Mouse (Mus musculus): ENCODE results near the gene Gtf3c6. TPM values are rescaled to one million over a fixed set of nuclear protein-coding genes. Genes with fewer than 3 reads are reported as not detected.

The Gtf3c6 gene
- polyA plus RNA-seq, 1 experiment from 2014 or later, result 151 TPM

DNA sequence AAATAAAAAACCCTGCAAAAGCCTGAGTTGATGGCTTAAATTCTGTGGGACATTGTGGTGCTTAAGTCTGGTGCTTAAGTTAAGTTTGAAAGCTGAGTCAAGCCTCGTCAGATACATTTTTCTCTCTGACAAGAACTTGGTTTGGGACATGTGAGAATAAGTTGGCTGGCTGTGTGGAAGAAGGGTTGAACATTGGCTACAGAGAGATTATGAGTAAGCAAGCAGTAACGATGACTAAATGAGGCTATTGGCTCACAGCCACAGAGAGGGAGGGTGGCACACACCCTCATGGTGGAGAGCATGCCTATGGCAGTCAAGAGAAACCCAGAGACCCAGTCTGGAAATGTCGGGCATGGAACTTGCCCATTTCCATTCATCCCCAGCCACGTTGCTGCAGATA is 5.8 kb upstream of the Gtf3c6 start:
- DNase-seq (ENCODE audit: low spot score) (no peak), ATAC-seq (ENCODE audit: low FRiP score) (no peak)
- Histone ChIP-seq H3K36me3 (ENCODE audit: control insufficient read depth, insufficient read depth, low read length) (no peaks in the 10 kb centered on the region), H3K4me1 (replicated peaks; ENCODE audit: control insufficient read depth, insufficient read depth, low read length) (no peaks in the 10 kb centered on the region), H3K4me3 (ENCODE audit: low read depth, low read length) (no peak overlapping the region), H3K9me3 (ENCODE audit: control insufficient read depth, low read length) (no peaks in the 10 kb centered on the region), H3K27me3 (ENCODE audit: control insufficient read depth, insufficient read depth, low read length) (no peaks in the 10 kb centered on the region), H3K9ac (ENCODE audit: low read depth, low read length) (no peak overlapping the region), H3K27ac (ENCODE audit: low read depth, low read length) (no peak overlapping the region), H3K4me2 (replicated peaks; ENCODE audit: low read depth, low read length) (no peak overlapping the region)
- WGBS, result 91% methylated on average over 4 of the region's 4 CpGs

DNA sequence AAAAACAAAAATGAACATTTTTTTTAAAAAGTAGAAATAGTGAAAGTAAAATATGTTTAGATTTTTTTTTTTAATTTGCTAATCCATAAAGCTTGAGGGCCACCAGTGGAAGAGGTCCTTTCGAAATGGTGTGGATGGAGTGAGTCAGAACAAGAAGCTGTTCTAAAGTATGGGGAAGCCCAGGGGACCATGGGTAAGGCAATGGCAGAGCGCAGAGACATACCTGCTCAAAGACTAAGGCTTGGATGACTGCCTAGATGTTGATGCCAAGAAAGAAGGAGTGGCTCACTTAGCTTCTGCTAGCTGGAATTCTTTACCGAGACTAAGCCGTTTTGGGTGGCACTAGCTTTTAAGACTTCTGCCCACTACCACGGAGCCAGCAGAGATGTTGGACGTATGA is 4.3 kb upstream of the Gtf3c6 start:
- DNase-seq (ENCODE audit: low spot score), result no peak
- no peak overlapping the region for H3K4me2 ChIP-seq (replicated peaks; ENCODE audit: low read depth, low read length)
- no peaks in the 10 kb centered on the region for H3K36me3 ChIP-seq (ENCODE audit: control insufficient read depth, insufficient read depth, low read length)
- no peak overlapping the region for H3K4me3 ChIP-seq (ENCODE audit: low read depth, low read length)
- no peaks in the 10 kb centered on the region for H3K4me1 ChIP-seq (replicated peaks; ENCODE audit: control insufficient read depth, insufficient read depth, low read length)
- ATAC-seq (ENCODE audit: low FRiP score), result no peak
- H3K27me3 ChIP-seq (ENCODE audit: control insufficient read depth, insufficient read depth, low read length), result no peaks in the 10 kb centered on the region
- H3K9me3 ChIP-seq (ENCODE audit: control insufficient read depth, low read length), result no peaks in the 10 kb centered on the region
- 93% methylated on average over 6 of the region's 6 CpGs for WGBS
- H3K27ac ChIP-seq (ENCODE audit: low read depth, low read length), result no peak overlapping the region
- no peak overlapping the region for H3K9ac ChIP-seq (ENCODE audit: low read depth, low read length)

DNA sequence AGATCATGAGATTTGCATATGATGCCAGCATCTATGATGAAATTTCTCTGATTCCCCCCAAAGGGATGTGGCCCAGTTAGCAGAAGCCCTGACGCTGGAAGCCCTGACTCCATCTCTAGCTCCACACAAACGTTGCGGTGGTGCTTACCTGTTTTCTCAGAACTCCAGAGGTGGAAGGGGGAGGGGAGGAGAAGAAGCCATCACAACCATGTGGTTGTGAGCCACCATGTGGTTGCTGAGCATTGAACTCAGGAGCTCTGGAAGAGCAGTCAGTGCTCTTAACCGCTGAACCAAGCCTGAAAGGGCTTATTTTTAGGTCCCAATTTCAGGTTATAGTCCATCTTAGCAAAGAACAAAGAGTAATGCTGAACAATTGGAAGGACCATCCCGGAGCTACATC is 2.4 kb upstream of the Gtf3c6 start:
- ATAC-seq (ENCODE audit: low FRiP score) (no peak), DNase-seq (ENCODE audit: low spot score) (no peak)
- H3K9ac ChIP-seq (ENCODE audit: low read depth, low read length), result no peak overlapping the region
- no peaks in the 10 kb centered on the region for H3K4me1 ChIP-seq (replicated peaks; ENCODE audit: control insufficient read depth, insufficient read depth, low read length)
- H3K4me2 ChIP-seq (replicated peaks; ENCODE audit: low read depth, low read length), result no peak overlapping the region
- no peak overlapping the region for H3K4me3 ChIP-seq (ENCODE audit: low read depth, low read length)
- WGBS, result 51% methylated on average over 5 of the region's 5 CpGs
- H3K27ac ChIP-seq (ENCODE audit: low read depth, low read length), result no peak overlapping the region
- H3K36me3 ChIP-seq (ENCODE audit: control insufficient read depth, insufficient read depth, low read length), result no peaks in the 10 kb centered on the region
- H3K9me3 ChIP-seq (ENCODE audit: control insufficient read depth, low read length), result no peaks in the 10 kb centered on the region
- H3K27me3 ChIP-seq (ENCODE audit: control insufficient read depth, insufficient read depth, low read length), result no peaks in the 10 kb centered on the region

DNA sequence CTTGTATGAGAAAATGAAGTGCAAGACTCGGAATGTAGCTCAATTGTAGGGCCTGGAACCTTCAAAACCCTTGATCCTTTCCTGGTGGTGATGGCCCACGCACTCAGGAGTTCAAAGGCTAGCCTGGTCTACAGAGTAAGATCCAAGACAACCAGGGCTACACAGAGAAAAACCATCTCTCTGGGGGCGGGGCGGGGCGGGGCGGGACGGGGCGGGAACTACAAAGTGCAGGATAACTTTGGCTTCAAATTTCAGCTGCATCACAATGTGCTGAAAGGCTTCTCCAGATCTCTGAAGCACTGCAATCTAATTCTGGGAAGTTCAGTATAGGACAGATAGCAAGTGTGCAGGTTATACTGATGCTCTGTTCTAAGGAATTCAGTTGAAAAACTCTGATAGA is 1.6 kb upstream of the Gtf3c6 start:
- Histone ChIP-seq H3K9ac (ENCODE audit: low read depth, low read length) (no peak overlapping the region), H3K4me2 (replicated peaks; ENCODE audit: low read depth, low read length) (no peak overlapping the region), H3K9me3 (ENCODE audit: control insufficient read depth, low read length) (no peaks in the 10 kb centered on the region), H3K4me1 (replicated peaks; ENCODE audit: control insufficient read depth, insufficient read depth, low read length) (no peaks in the 10 kb centered on the region), H3K36me3 (ENCODE audit: control insufficient read depth, insufficient read depth, low read length) (no peaks in the 10 kb centered on the region), H3K27ac (ENCODE audit: low read depth, low read length) (no peak overlapping the region), H3K4me3 (ENCODE audit: low read depth, low read length) (no peak overlapping the region), H3K27me3 (ENCODE audit: control insufficient read depth, insufficient read depth, low read length) (no peaks in the 10 kb centered on the region)
- 14% methylated on average over 8 of the region's 8 CpGs for WGBS
- ATAC-seq (ENCODE audit: low FRiP score) (no peak), DNase-seq (ENCODE audit: low spot score) (no peak)

DNA sequence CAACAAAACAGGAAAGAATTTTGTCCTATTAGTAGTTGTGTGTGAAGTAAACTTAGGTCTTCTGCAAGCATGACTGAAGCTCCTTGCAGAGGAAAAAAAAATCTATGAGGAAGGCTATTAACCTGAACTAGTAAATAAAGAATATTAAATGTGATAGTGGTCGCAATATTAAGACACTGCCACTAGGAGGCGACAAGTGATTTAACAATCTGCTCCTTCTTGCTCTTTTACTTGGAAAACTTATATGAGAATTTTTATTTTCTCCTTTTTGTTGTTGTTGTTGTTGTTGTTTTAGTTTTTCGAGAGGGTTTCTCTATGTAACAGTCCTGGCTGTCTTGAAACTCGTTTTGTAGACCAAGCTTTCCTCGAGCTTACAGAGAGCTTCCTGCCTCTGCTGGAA is 1.1 kb upstream of the Gtf3c6 start:
- H3K36me3 ChIP-seq (ENCODE audit: control insufficient read depth, insufficient read depth, low read length), result no peaks in the 10 kb centered on the region
- H3K4me3 ChIP-seq (ENCODE audit: low read depth, low read length), result no peak overlapping the region
- no peak overlapping the region for H3K9ac ChIP-seq (ENCODE audit: low read depth, low read length)
- peak; percentile 68 for DNase-seq (ENCODE audit: low spot score)
- H3K4me2 ChIP-seq (replicated peaks; ENCODE audit: low read depth, low read length), result peak overlapping the region; percentile 42; the same call in 1 of the 2 replicates
- no peaks in the 10 kb centered on the region for H3K27me3 ChIP-seq (ENCODE audit: control insufficient read depth, insufficient read depth, low read length)
- ATAC-seq (ENCODE audit: low FRiP score), result no peak
- no peaks in the 10 kb centered on the region for H3K4me1 ChIP-seq (replicated peaks; ENCODE audit: control insufficient read depth, insufficient read depth, low read length)
- H3K27ac ChIP-seq (ENCODE audit: low read depth, low read length), result peak overlapping the region; percentile 78
- no peaks in the 10 kb centered on the region for H3K9me3 ChIP-seq (ENCODE audit: control insufficient read depth, low read length)
- 9% methylated on average over 5 of the region's 5 CpGs for WGBS

DNA sequence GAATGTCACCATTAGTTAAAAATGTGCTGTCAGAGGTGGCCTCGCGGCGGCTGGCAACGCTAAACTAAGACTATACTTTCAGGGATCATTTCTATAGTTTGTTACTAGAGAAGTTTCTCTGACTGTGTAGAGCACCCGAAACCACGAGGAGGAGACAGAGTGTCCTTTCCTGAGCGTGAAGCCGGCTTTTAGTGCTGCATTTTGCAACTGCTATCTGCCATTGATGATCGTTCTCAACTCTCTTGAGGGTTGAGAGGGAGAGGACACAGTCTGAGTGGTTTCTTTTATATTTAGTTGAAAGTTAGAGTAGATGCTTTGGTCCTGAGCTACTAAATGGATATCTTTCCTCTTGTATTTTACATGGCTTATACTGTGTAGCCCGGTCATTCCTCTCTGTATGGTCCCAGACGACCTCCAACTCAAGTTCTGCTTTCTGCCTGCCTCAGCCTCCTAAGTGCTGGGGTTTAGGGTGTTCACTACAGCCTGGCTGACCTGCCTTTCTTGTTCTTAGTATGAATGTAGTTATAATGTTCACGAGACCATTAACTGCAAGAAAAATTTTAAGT is 576 bp upstream of the Gtf3c6 start:
- DNase-seq (ENCODE audit: low spot score), result peak; percentile 85
- peak overlapping the region; percentile 78 for H3K27ac ChIP-seq (ENCODE audit: low read depth, low read length)
- H3K36me3 ChIP-seq (ENCODE audit: control insufficient read depth, insufficient read depth, low read length), result no peaks in the 10 kb centered on the region
- H3K9me3 ChIP-seq (ENCODE audit: control insufficient read depth, low read length), result no peaks in the 10 kb centered on the region
- H3K9ac ChIP-seq (ENCODE audit: low read depth, low read length), result peak overlapping the region; percentile 45; the same call in 1 of the 2 replicates
- peak; percentile 81 for ATAC-seq (ENCODE audit: low FRiP score)
- peak overlapping the region; percentile 42 for H3K4me2 ChIP-seq (replicated peaks; ENCODE audit: low read depth, low read length)
- H3K27me3 ChIP-seq (ENCODE audit: control insufficient read depth, insufficient read depth, low read length), result no peaks in the 10 kb centered on the region
- H3K4me1 ChIP-seq (replicated peaks; ENCODE audit: control insufficient read depth, insufficient read depth, low read length), result no peaks in the 10 kb centered on the region
- peak overlapping the region; percentile 58 for H3K4me3 ChIP-seq (ENCODE audit: low read depth, low read length)
- WGBS, result 1% methylated on average over 12 of the region's 12 CpGs

DNA sequence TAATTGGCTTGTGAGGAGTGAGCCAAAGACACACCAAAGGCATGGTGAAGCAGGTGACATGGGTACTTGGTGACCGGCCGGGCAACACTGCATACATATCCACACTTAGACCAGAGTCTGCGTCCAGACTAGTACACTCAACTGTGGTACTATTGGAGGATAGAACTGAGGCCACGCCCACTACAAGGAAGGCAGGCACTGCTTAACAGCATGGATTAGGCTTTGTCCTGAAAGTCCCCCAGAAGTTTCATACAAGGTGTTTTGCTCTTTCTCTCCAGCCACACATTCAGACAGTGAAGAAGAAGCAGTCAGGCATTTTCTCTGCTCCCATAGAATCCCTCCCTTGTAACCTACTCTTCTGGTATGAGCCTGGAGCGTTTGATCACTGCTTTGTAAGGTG is 1.2 kb downstream of the Gtf3c6 start:
- H3K27me3 ChIP-seq (ENCODE audit: control insufficient read depth, insufficient read depth, low read length), result no peaks in the 10 kb centered on the region
- peak overlapping the region; percentile 85 for H3K9ac ChIP-seq (ENCODE audit: low read depth, low read length)
- H3K9me3 ChIP-seq (ENCODE audit: control insufficient read depth, low read length), result no peaks in the 10 kb centered on the region
- H3K36me3 ChIP-seq (ENCODE audit: control insufficient read depth, insufficient read depth, low read length), result no peaks in the 10 kb centered on the region
- peak overlapping the region; percentile 78; the same call in 1 of the 2 replicates for H3K27ac ChIP-seq (ENCODE audit: low read depth, low read length)
- DNase-seq (ENCODE audit: low spot score) (peak; percentile 77), ATAC-seq (ENCODE audit: low FRiP score) (peak; percentile 75)
- H3K4me1 ChIP-seq (replicated peaks; ENCODE audit: control insufficient read depth, insufficient read depth, low read length), result no peaks in the 10 kb centered on the region
- WGBS, result 5% methylated on average over 5 of the region's 5 CpGs
- peak overlapping the region; percentile 58 for H3K4me3 ChIP-seq (ENCODE audit: low read depth, low read length)
- peak overlapping the region; percentile 42 for H3K4me2 ChIP-seq (replicated peaks; ENCODE audit: low read depth, low read length)

GRCm38 (mm10) chr10:40250969-40251368 is 6.9 kb downstream of the Gtf3c6 start:
- Histone ChIP-seq H3K4me2 (replicated peaks; ENCODE audit: low read depth, low read length) (no peak overlapping the region), H3K27me3 (ENCODE audit: control insufficient read depth, insufficient read depth, low read length) (no peaks in the 10 kb centered on the region), H3K4me1 (replicated peaks; ENCODE audit: control insufficient read depth, insufficient read depth, low read length) (no peaks in the 10 kb centered on the region), H3K36me3 (ENCODE audit: control insufficient read depth, insufficient read depth, low read length) (peaks cover 6% of the 10 kb centered on the region; the same call in 1 of the 2 replicates), H3K9ac (ENCODE audit: low read depth, low read length) (no peak overlapping the region), H3K4me3 (ENCODE audit: low read depth, low read length) (no peak overlapping the region), H3K9me3 (ENCODE audit: control insufficient read depth, low read length) (no peaks in the 10 kb centered on the region), H3K27ac (ENCODE audit: low read depth, low read length) (no peak overlapping the region)
- DNase-seq (ENCODE audit: low spot score) (no peak), ATAC-seq (ENCODE audit: low FRiP score) (no peak)
- 95% methylated on average over 6 of the region's 6 CpGs for WGBS

GRCm38 (mm10) chr10:40249625-40250024 is 8.3 kb downstream of the Gtf3c6 start:
- DNase-seq (ENCODE audit: low spot score), result no peak

More at GRCm38 (mm10) chr10:40249625-40250024, 8.3 kb downstream of the Gtf3c6 start:
- 88% methylated on average over 9 of the region's 9 CpGs for WGBS
- H3K27ac ChIP-seq (ENCODE audit: low read depth, low read length), result no peak overlapping the region
- no peak overlapping the region for H3K9ac ChIP-seq (ENCODE audit: low read depth, low read length)
- no peaks in the 10 kb centered on the region for H3K4me1 ChIP-seq (replicated peaks; ENCODE audit: control insufficient read depth, insufficient read depth, low read length)
- H3K9me3 ChIP-seq (ENCODE audit: control insufficient read depth, low read length), result no peaks in the 10 kb centered on the region
- no peak overlapping the region for H3K4me2 ChIP-seq (replicated peaks; ENCODE audit: low read depth, low read length)
- no peaks in the 10 kb centered on the region for H3K27me3 ChIP-seq (ENCODE audit: control insufficient read depth, insufficient read depth, low read length)
- no peak overlapping the region for H3K4me3 ChIP-seq (ENCODE audit: low read depth, low read length)
- H3K36me3 ChIP-seq (ENCODE audit: control insufficient read depth, insufficient read depth, low read length), result peaks cover 6% of the 10 kb centered on the region; the same call in 1 of the 2 replicates
- ATAC-seq (ENCODE audit: low FRiP score), result no peak

Measured in hindbrain, embryonic 11.5 days (tissue).